Mouse (Mus musculus): ENCODE results near the gene Grk5.

- TF ChIP-seq CTCF (conservative IDR thresholded peaks at IDR 0.05; ENCODE audit: low read length) (no peak), POU5F1 (IDR thresholded peaks at IDR 0.05; ENCODE audit: borderline replicate concordance, low read length) (no peak), NANOG (IDR thresholded peaks at IDR 0.05; ENCODE audit: borderline replicate concordance, low read length) (no peak)
Observed at GRCm38 (mm10) chr19:60874064-60874694, 15.4 kb upstream of the Grk5 start, which contains the start of gene Prdx3.
